Mouse (Mus musculus): Measurements from ENCODE around the gene Acat3. TPM values are rescaled to one million over a fixed set of nuclear protein-coding genes. Genes with fewer than 3 reads are reported as not detected.
"Not testable (repeated sequence)": the region's sequence is repeated elsewhere in the genome, so short reads cannot be mapped to it uniquely, and the experiment has no call there.

Acat3 gene
- polyA plus RNA-seq, 2 experiments = 3.9 to 4.4 TPM

DNA sequence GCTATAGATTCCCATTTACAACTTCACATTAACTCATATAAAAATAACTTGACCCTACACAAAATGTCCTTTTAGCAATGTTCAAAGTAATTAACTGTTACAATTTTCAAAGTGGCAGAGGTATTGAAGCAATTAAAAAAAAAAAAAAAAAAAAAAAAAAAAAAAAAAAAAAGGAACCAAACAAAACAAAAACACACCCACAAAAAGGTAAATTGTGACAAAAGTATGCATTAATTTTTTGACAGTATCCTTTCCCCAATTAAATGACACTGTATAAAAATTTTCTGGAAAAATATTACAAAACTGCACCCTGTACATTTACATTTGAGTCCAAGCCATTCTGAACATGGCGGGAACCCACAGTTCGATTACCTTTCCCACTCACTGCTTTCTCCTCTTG is 26.8 kb upstream of the Acat3 start:
- no peak overlapping the region for H3K4me2 ChIP-seq (ENCODE audit: low read depth)
- 79% methylated on average over 2 of the region's 2 CpGs for WGBS (ENCODE audit: insufficient replicate concordance)
- no peak for ATAC-seq (ENCODE audit: insufficient read depth)
- no peak overlapping the region for H3K4me3 ChIP-seq (ENCODE audit: insufficient read depth in 1 of 2, low read depth in 2 of 2, low read length in 2 of 2)
- no peak overlapping the region for H3K27ac ChIP-seq
- H3K9me3 ChIP-seq (ENCODE audit: control insufficient read depth, low read length) = no peaks in the 10 kb centered on the region
- H3K36me3 ChIP-seq (replicated peaks; ENCODE audit: control insufficient read depth, insufficient read depth, low read depth) = peaks cover 31% of the 10 kb centered on the region
- no peaks in the 10 kb centered on the region for H3K27me3 ChIP-seq (ENCODE audit: control insufficient read depth, insufficient read depth, low read length)
- no peaks in the 10 kb centered on the region for H3K4me1 ChIP-seq (replicated peaks; ENCODE audit: control insufficient read depth in 2 of 2, insufficient read depth in 2 of 2, low read length in 1 of 2)
- no peak overlapping the region for H3K9ac ChIP-seq (replicated peaks)
- DNase-seq (ENCODE audit: low read depth in 3 of 3, low spot score in 3 of 3) = no peak
- TF ChIP-seq CTCF (IDR thresholded peaks at IDR 0.05; ENCODE audit: low read depth) (no peak), EP300 (IDR thresholded peaks at IDR 0.05; ENCODE audit: low read depth) (no peak)

GRCm38 (mm10) chr17:12963476-12963875 is 23.1 kb upstream of the Acat3 start:
- ATAC-seq (ENCODE audit: insufficient read depth) = no peak
- TF ChIP-seq EP300 (IDR thresholded peaks at IDR 0.05; ENCODE audit: low read depth) (no peak), CTCF (IDR thresholded peaks at IDR 0.05; ENCODE audit: low read depth) (no peak)
- H3K4me2 ChIP-seq (ENCODE audit: low read depth) = no peak overlapping the region
- peaks cover 26% of the 10 kb centered on the region for H3K36me3 ChIP-seq (replicated peaks; ENCODE audit: control insufficient read depth, insufficient read depth, low read depth)
- H3K4me3 ChIP-seq (ENCODE audit: insufficient read depth in 1 of 2, low read depth in 2 of 2, low read length in 2 of 2) = no peak overlapping the region
- peaks cover 5 to 8% of the 10 kb centered on the region in 2 experiments for H3K4me1 ChIP-seq (replicated peaks; ENCODE audit: control insufficient read depth in 2 of 2, insufficient read depth in 2 of 2, low read length in 1 of 2)
- H3K27ac ChIP-seq = no peak overlapping the region
- 55% methylated on average over 3 of the region's 3 CpGs for WGBS (ENCODE audit: insufficient replicate concordance)
- H3K27me3 ChIP-seq (ENCODE audit: control insufficient read depth, insufficient read depth, low read length) = no peaks in the 10 kb centered on the region
- no peak overlapping the region for H3K9ac ChIP-seq (replicated peaks)
- DNase-seq (ENCODE audit: low read depth in 3 of 3, low spot score in 3 of 3) = no peak
- H3K9me3 ChIP-seq (ENCODE audit: control insufficient read depth, low read length) = no peaks in the 10 kb centered on the region

DNA sequence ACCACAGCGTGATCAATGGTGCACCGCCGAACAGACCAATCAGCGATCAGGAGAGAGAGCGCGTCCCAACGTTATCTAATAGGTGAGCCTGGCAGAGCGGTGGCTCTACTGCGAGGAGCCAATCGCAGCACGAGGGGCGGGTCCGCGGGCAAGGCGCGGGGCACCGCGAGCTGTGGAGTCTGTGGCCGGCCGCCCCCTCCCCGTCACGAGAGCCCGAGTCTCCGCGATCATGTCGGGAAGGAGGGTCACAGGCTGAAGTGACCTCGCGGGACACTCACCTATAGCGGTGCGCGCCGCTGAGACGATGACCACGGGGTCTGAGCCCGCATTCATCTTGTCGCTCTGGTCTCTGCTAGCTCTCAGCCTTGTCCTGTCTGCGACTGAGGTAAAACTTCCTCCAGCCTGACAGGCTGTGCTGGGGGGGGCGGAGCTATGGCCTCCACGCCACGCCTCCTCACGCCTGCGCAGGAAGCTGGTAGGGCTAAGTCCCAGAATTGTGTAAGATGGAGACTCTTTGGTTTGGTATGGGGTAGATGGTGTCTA is 20.0 kb upstream of the Acat3 start, which contains the start of gene Acat2:
TSS of gene Acat2 (minus strand) at position 417 of the 543 bp plus-strand sequence.
- peak within 1 kb of the TSS; percentile 90 for H3K4me2 ChIP-seq (ENCODE audit: low read depth)
- H3K27me3 ChIP-seq (ENCODE audit: control insufficient read depth, insufficient read depth, low read length) = no peaks in the 10 kb centered on the region
- H3K9me3 ChIP-seq (ENCODE audit: control insufficient read depth, low read length) = no peaks in the 10 kb centered on the region
- H3K9ac ChIP-seq (replicated peaks) = peak within 1 kb of the TSS; percentile 31
- no peak for TF ChIP-seq CTCF (IDR thresholded peaks at IDR 0.05; ENCODE audit: low read depth)
- H3K36me3 ChIP-seq (replicated peaks; ENCODE audit: control insufficient read depth, insufficient read depth, low read depth) = 0 out of 2 replicates have a peak, but pooled peaks cover 4% of the 10 kb centered on the region
- peaks cover 5 to 8% of the 10 kb centered on the region in 2 experiments for H3K4me1 ChIP-seq (replicated peaks; ENCODE audit: control insufficient read depth in 2 of 2, insufficient read depth in 2 of 2, low read length in 1 of 2)
- H3K27ac ChIP-seq = peak within 1 kb of the TSS; percentile 42
- DNase-seq (ENCODE audit: low read depth in 3 of 3, low spot score in 3 of 3) (peak; percentile 84 to 87 (median 85)), ATAC-seq (ENCODE audit: insufficient read depth) (peak; percentile 99)
- H3K4me3 ChIP-seq (ENCODE audit: insufficient read depth in 1 of 2, low read depth in 2 of 2, low read length in 2 of 2) = peak within 1 kb of the TSS; percentile 65 to 84
- WGBS (ENCODE audit: insufficient replicate concordance) = under 1% methylated on average over 35 of the region's 42 CpGs

- not testable (repeated sequence) for H3K9ac ChIP-seq (replicated peaks); DNase-seq (ENCODE audit: low read depth in 3 of 3, low spot score in 3 of 3); H3K4me1 ChIP-seq (replicated peaks; ENCODE audit: control insufficient read depth in 2 of 2, insufficient read depth in 2 of 2, low read length in 1 of 2); H3K9me3 ChIP-seq (ENCODE audit: control insufficient read depth, low read length); ATAC-seq (ENCODE audit: insufficient read depth); H3K27me3 ChIP-seq (ENCODE audit: control insufficient read depth, insufficient read depth, low read length); H3K4me2 ChIP-seq (ENCODE audit: low read depth); H3K36me3 ChIP-seq (replicated peaks; ENCODE audit: control insufficient read depth, insufficient read depth, low read depth); H3K27ac ChIP-seq
- peak overlapping the region in 1 of 2 experiments; percentile 28; a peak in 2 of 4 replicates for H3K4me3 ChIP-seq (ENCODE audit: insufficient read depth in 1 of 2, low read depth in 2 of 2, low read length in 2 of 2)
- 29% methylated on average over 1 of the region's 2 CpGs for WGBS (ENCODE audit: insufficient replicate concordance)
These were observed 19.0 kb upstream of the Acat3 start for GRCm38 (mm10) chr17:12959377-12959776.

DNA sequence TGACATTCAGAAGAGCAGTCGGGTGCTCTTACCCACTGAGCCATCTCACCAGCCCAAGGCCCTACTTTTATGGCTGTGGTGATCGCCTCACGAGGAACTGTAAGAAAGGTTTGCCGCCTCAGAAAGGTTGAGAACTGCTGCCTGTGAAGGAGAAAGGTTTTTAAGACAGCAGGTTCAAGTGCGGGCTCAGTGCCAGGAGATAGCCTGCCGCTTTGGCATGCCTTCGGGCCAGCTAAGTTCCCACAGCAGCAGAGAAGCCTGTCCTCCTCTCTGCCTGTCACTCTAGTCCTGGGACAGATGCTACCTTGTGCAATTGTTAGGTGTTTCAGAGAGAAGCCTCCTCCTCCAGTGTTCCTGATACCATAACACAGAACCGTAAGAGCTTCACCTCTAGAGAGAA is 16.3 kb upstream of the Acat3 start:
- Histone ChIP-seq H3K4me2 (ENCODE audit: low read depth) (no peak overlapping the region), H3K27ac (no peak overlapping the region), H3K27me3 (ENCODE audit: control insufficient read depth, insufficient read depth, low read length) (no peaks in the 10 kb centered on the region), H3K9me3 (ENCODE audit: control insufficient read depth, low read length) (no peaks in the 10 kb centered on the region), H3K36me3 (replicated peaks; ENCODE audit: control insufficient read depth, insufficient read depth, low read depth) (peaks cover 8% of the 10 kb centered on the region), H3K4me1 (replicated peaks; ENCODE audit: control insufficient read depth in 2 of 2, insufficient read depth in 2 of 2, low read length in 1 of 2) (peaks cover 5 to 6% of the 10 kb centered on the region in 2 experiments), H3K4me3 (ENCODE audit: insufficient read depth in 1 of 2, low read depth in 2 of 2, low read length in 2 of 2) (no peak overlapping the region), H3K9ac (replicated peaks) (no peak overlapping the region)
- 83% methylated on average over 8 of the region's 8 CpGs for WGBS (ENCODE audit: insufficient replicate concordance)
- TF ChIP-seq CTCF (IDR thresholded peaks at IDR 0.05; ENCODE audit: low read depth) = no peak
- no peak for TF ChIP-seq EP300 (IDR thresholded peaks at IDR 0.05; ENCODE audit: low read depth)
- ATAC-seq (ENCODE audit: insufficient read depth) (no peak), DNase-seq (ENCODE audit: low read depth in 3 of 3, low spot score in 3 of 3) (no peak)

Measured in liver, embryonic 14.5 days (tissue).